Mouse (Mus musculus) spleen, embryonic (tissue): ENCODE data around the gene Bcl3.

Experiments
- CTCF ChIA-PET: fragments of 350-600 bp; sonication (Branson Sonifier 250); formaldehyde crosslinking; loops from one replicate; lab custom pipeline; 2022; lab: Charles Lee

Bcl3 gene

GRCm38 (mm10) chr7:19840371-19840770 lies 17.8 kb upstream of the Bcl3 start:
- CTCF ChIA-PET, result interaction anchor here (0.7 kb wide), 1 partner anchor 36 kb away, joined by 3 read pairs; no protein-coding TSS in a partner anchor

- CTCF ChIA-PET, result no interaction called here
Observed at GRCm38 (mm10) chr7:19836843-19837242, 14.3 kb upstream of the Bcl3 start.

- CTCF ChIA-PET, result interaction anchor here (0.6 kb wide), 1 partner anchor 28 kb away, joined by 3 read pairs; no protein-coding TSS in a partner anchor
Observed at GRCm38 (mm10) chr7:19834055-19834454, 11.5 kb upstream of the Bcl3 start.

- CTCF ChIA-PET, result no interaction called here
Observed at GRCm38 (mm10) chr7:19831837-19832236, 9.3 kb upstream of the Bcl3 start.

GRCm38 (mm10) chr7:19830682-19831156 lies 8.1 kb upstream of the Bcl3 start:
- CTCF ChIA-PET, result no interaction called here

- CTCF ChIA-PET, result no interaction called here
Observed at GRCm38 (mm10) chr7:19829694-19830093, 7.1 kb upstream of the Bcl3 start.

- CTCF ChIA-PET, result no interaction called here
Observed at GRCm38 (mm10) chr7:19826756-19827155, 4.2 kb upstream of the Bcl3 start.

- CTCF ChIA-PET, result no interaction called here
Observed at GRCm38 (mm10) chr7:19824182-19824973, 1.8 kb upstream of the Bcl3 start.

- CTCF ChIA-PET, result interaction anchor here (0.9 kb wide), 1 partner anchor 9 kb away, joined by 7 read pairs; no protein-coding TSS in a partner anchor
Observed at GRCm38 (mm10) chr7:19823256-19824181, 949 bp upstream of the Bcl3 start.

- CTCF ChIA-PET, result interaction anchor here (0.6 to 1.0 kb wide), 3 partner anchors 8 to 29 kb away, joined by 3 to 7 read pairs (median 3); no protein-coding TSS in a partner anchor
Observed at GRCm38 (mm10) chr7:19822193-19822592, 377 bp downstream of the Bcl3 start.

GRCm38 (mm10) chr7:19821633-19822032 lies 937 bp downstream of the Bcl3 start:
- CTCF ChIA-PET, result interaction anchor here (0.6 to 1.0 kb wide), 3 partner anchors 16 to 74 kb away, joined by 3 to 10 read pairs (median 3); no protein-coding TSS in a partner anchor

- CTCF ChIA-PET, result interaction anchor here (0.7 to 1.9 kb wide), 2 partner anchors 28 to 29 kb away, joined by 3 to 4 read pairs; no protein-coding TSS in a partner anchor
Observed at GRCm38 (mm10) chr7:19820347-19821048, 2.1 kb downstream of the Bcl3 start.

- CTCF ChIA-PET, result interaction anchor here (1.1 to 1.9 kb wide), 3 partner anchors 16 to 31 kb away, joined by 4 to 5 read pairs (median 4); no protein-coding TSS in a partner anchor
Observed at GRCm38 (mm10) chr7:19818875-19819274, 3.7 kb downstream of the Bcl3 start.

GRCm38 (mm10) chr7:19818440-19818839 lies 4.1 kb downstream of the Bcl3 start:
- CTCF ChIA-PET, result interaction anchor here (0.5 to 1.4 kb wide), 4 partner anchors 15 to 361 kb away, joined by 3 to 5 read pairs (median 4); partner anchors contain the start of gene Cblc

GRCm38 (mm10) chr7:19817382-19818105 lies 5.0 kb downstream of the Bcl3 start:
- CTCF ChIA-PET, result interaction anchor here (0.7 to 1.4 kb wide), 3 partner anchors 10 to 21 kb away, joined by 3 to 5 read pairs (median 4); partner anchors contain the start of gene Cblc

GRCm38 (mm10) chr7:19816224-19816771 lies 6.3 kb downstream of the Bcl3 start:
- CTCF ChIA-PET, result no interaction called here

GRCm38 (mm10) chr7:19815296-19816223 lies 7.0 kb downstream of the Bcl3 start:
- CTCF ChIA-PET, result interaction anchor here (2.6 kb wide), 1 partner anchor 12 kb away, joined by 6 read pairs; no protein-coding TSS in a partner anchor

GRCm38 (mm10) chr7:19813579-19814122 lies 8.9 kb downstream of the Bcl3 start:
- CTCF ChIA-PET, result interaction anchor here (2.6 kb wide), 1 partner anchor 10 kb away, joined by 6 read pairs; no protein-coding TSS in a partner anchor
